Mouse (Mus musculus) heart, postnatal 0 days (tissue): ENCODE measurements around the gene Zfp324. TPM values are rescaled to one million over a fixed set of nuclear protein-coding genes. Genes with fewer than 3 reads are reported as not detected.
"Not testable (repeated sequence)": the region's sequence is repeated elsewhere in the genome, so short reads cannot be mapped to it uniquely, and the experiment has no call there.

Experiments
- ATAC-seq: fragments of 200-750 bp; cut with Nextera tagmentation; 2 replicates; pipeline ENCODE4 v1.8.0; 2017; ENCODE audit warnings: low read depth, moderate number of reproducible peaks, moderate library complexity; ENCODE audit not compliant: insufficient read depth
- DNase-seq: peaks from one replicate; pipeline ENCODE4 v3.0.0-alpha.2; 2016; ENCODE audit warnings: low spot score
- H3K27ac ChIP-seq: fragments of 300-500 bp; sonication (generic); 2 replicates; pipeline ENCODE4 v1.5.1; 2014; ENCODE audit warnings: low read depth, mild to moderate bottlenecking
- H3K27me3 ChIP-seq: fragments of 300-500 bp; sonication (generic); 2 replicates; pipeline ENCODE4 v1.6.1; 2014; ENCODE audit warnings: low read length, mixed read lengths; ENCODE audit not compliant: control insufficient read depth, insufficient read depth
- H3K36me3 ChIP-seq: fragments of 300-500 bp; sonication (generic); replicated peaks from 2 replicates; pipeline ENCODE4 v1.6.1; 2014; ENCODE audit warnings: low read length, mixed read lengths; ENCODE audit not compliant: control insufficient read depth, insufficient read depth
- H3K4me1 ChIP-seq: fragments of 300-500 bp; sonication (generic); 2 replicates; pipeline ENCODE4 v1.6.1; 2014; ENCODE audit warnings: antibody characterized with exemption; ENCODE audit not compliant: control insufficient read depth, insufficient read depth
- H3K4me2 ChIP-seq: fragments of 300-500 bp; sonication (generic); 2 replicates; pipeline ENCODE4 v1.6.1; 2014; ENCODE audit warnings: low read depth, mild to moderate bottlenecking, low read length, moderate library complexity
- H3K4me3 ChIP-seq: fragments of 300-500 bp; sonication (generic); 2 replicates; pipeline ENCODE4 v1.5.1; 2014; ENCODE audit warnings: low read depth, low read length
- H3K9ac ChIP-seq: fragments of 300-500 bp; sonication (generic); replicated peaks from 2 replicates; pipeline ENCODE4 v1.6.1; 2014; ENCODE audit warnings: low read depth, low read length, mixed read lengths
- H3K9me3 ChIP-seq: fragments of 300-500 bp; sonication (generic); replicated peaks from 2 replicates; pipeline ENCODE4 v1.6.1; 2016; ENCODE audit warnings: low read length; ENCODE audit not compliant: control insufficient read depth
- CTCF ChIP-seq: IDR thresholded peaks from 2 replicates; pipeline ENCODE4 v1.5.1; 2016; ENCODE audit warnings: antibody characterized with exemption, control low read depth, low read depth
- EP300 ChIP-seq: IDR thresholded peaks from 2 replicates; pipeline ENCODE4 v1.6.1; 2016; ENCODE audit warnings: antibody characterized with exemption, low read depth
- WGBS: fragments of 180-500 bp; shearing (Covaris S2); extraction: QIAGEN DNeasy Blood & Tissue Kit; methylation state at CpG from one replicate; pipeline ENCODE4 v1.1.7; 2014; 5-methylcytosine and 5-hydroxymethylcytosine counted together
- polyA plus RNA-seq: library from polyadenylated mRNA; unstranded; fragments of >200 nt; fragmentation: Nextera tagmentation; extraction: Ambion mirVana; gene quantifications from 2 replicates; pipeline ENCODE4 v1.2.1, GENCODE M21; 2015
- total RNA-seq: library from RNA; depleted of rRNA; stranded (reverse); fragments of >200 nt; gene quantifications from 2 replicates; pipeline ENCODE4 v1.2.3, GENCODE M21; 2014; ENCODE audit warnings: low replicate concordance; rRNA removed

The Zfp324 gene
- total RNA-seq: 2.9 and 10.9 TPM in 2 replicates
- 3.7 and 4.2 TPM in 2 replicates for polyA plus RNA-seq

GRCm38 (mm10) chr7:12965678-12966091, at the start of gene Zfp324:
Zfp324 (plus strand) TSS chr7:12965838.
- Histone ChIP-seq H3K4me2 (peak within 1 kb of the TSS; percentile 91), H3K4me3 (peak within 1 kb of the TSS; percentile 84), H3K9me3 (no peaks in the 10 kb centered on the region), H3K9ac (peak within 1 kb of the TSS; percentile 77), H3K27ac (peak within 1 kb of the TSS; percentile 69), H3K27me3 (no peaks in the 10 kb centered on the region), H3K36me3 (peaks cover 22% of the 10 kb centered on the region), H3K4me1 (peaks cover 12% of the 10 kb centered on the region; the same call in 1 of the 2 replicates)
- under 1% methylated on average over 23 of the region's 23 CpGs for WGBS
- ATAC-seq: peak; percentile 89
- no peak for TF ChIP-seq CTCF
- peak; percentile 15; the same call in 1 of the 2 replicates for TF ChIP-seq EP300
- DNase-seq: peak; percentile 80

- not testable (repeated sequence) for H3K4me1 ChIP-seq, ATAC-seq, H3K4me3 ChIP-seq, H3K27me3 ChIP-seq, H3K4me2 ChIP-seq, H3K9me3 ChIP-seq, H3K27ac ChIP-seq, DNase-seq, H3K9ac ChIP-seq
- H3K36me3 ChIP-seq: peaks cover 25% of the 10 kb centered on the region
- 66% methylated on average over 7 of the region's 8 CpGs for WGBS
These were observed 45.1 kb upstream of the Zfp324 start for GRCm38 (mm10) chr7:12920495-12920894.

- ATAC-seq: no peak
- DNase-seq: peak; percentile 38
These were observed 44.3 kb upstream of the Zfp324 start for GRCm38 (mm10) chr7:12921318-12921704.

GRCm38 (mm10) chr7:12921705-12922465, 43.8 kb upstream of the Zfp324 start, which contains the start of gene Rps5:
Rps5 (plus strand) TSS chr7:12922290.
- under 1% methylated on average over 55 of the region's 55 CpGs for WGBS
- H3K4me1 ChIP-seq: peaks cover 8% of the 10 kb centered on the region

More at GRCm38 (mm10) chr7:12921318-12921704, 44.3 kb upstream of the Zfp324 start:
- Histone ChIP-seq H3K9ac (peak overlapping the region; percentile 71), H3K27me3 (no peaks in the 10 kb centered on the region), H3K4me2 (peak overlapping the region; percentile 79), H3K36me3 (peaks cover 33% of the 10 kb centered on the region), H3K4me3 (peak overlapping the region; percentile 79), H3K4me1 (peaks cover 8% of the 10 kb centered on the region), H3K9me3 (no peaks in the 10 kb centered on the region), H3K27ac (peak overlapping the region; percentile 93)
- WGBS: 1% methylated on average over 3 of the region's 3 CpGs
- TF ChIP-seq CTCF (no peak), EP300 (no peak)

GRCm38 (mm10) chr7:12922729-12923128, 42.9 kb upstream of the Zfp324 start:
- TF ChIP-seq EP300: no peak
- TF ChIP-seq CTCF: no peak
- H3K9me3 ChIP-seq: no peaks in the 10 kb centered on the region
- WGBS: 2% methylated on average over 8 of the region's 8 CpGs
- H3K9ac ChIP-seq: peak overlapping the region; percentile 81
- H3K27me3 ChIP-seq: no peaks in the 10 kb centered on the region
- H3K27ac ChIP-seq: 0 out of 2 replicates have a peak overlapping the region, but pooled peaks have one; percentile 39
- peak overlapping the region; percentile 90 for H3K4me2 ChIP-seq
- H3K4me3 ChIP-seq: peak overlapping the region; percentile 79
- H3K36me3 ChIP-seq: peaks cover 44% of the 10 kb centered on the region
- H3K4me1 ChIP-seq: peaks cover 11% of the 10 kb centered on the region
- DNase-seq (no peak), ATAC-seq (no peak)

More at GRCm38 (mm10) chr7:12921705-12922465, 43.8 kb upstream of the Zfp324 start, which contains the start of gene Rps5:
- Histone ChIP-seq H3K27me3 (no peaks in the 10 kb centered on the region), H3K4me2 (peak within 1 kb of the TSS; percentile 90), H3K9ac (peak within 1 kb of the TSS; percentile 81), H3K36me3 (peaks cover 39% of the 10 kb centered on the region), H3K4me3 (peak within 1 kb of the TSS; percentile 79), H3K9me3 (no peaks in the 10 kb centered on the region), H3K27ac (peak within 1 kb of the TSS; percentile 93)
- peak; percentile 99 for DNase-seq
- ATAC-seq: peak; percentile 99
- TF ChIP-seq EP300: 0 out of 2 replicates have a peak, but pooled peaks have one; percentile 56
- TF ChIP-seq CTCF: peak; percentile 72
